Mouse (Mus musculus): ENCODE measurements around the gene Ggn. TPM values are rescaled to one million over a fixed set of nuclear protein-coding genes. Genes with fewer than 3 reads are reported as not detected.
A peak's percentile ranks its signal among the peaks of the same experiment; 100 is the strongest.
"Not testable (repeated sequence)": the region's sequence is repeated elsewhere in the genome, so short reads cannot be mapped to it uniquely, and the experiment has no call there.

Ggn gene
- polyA plus RNA-seq, 1 experiment from 2014 or later: 0.70 TPM

DNA sequence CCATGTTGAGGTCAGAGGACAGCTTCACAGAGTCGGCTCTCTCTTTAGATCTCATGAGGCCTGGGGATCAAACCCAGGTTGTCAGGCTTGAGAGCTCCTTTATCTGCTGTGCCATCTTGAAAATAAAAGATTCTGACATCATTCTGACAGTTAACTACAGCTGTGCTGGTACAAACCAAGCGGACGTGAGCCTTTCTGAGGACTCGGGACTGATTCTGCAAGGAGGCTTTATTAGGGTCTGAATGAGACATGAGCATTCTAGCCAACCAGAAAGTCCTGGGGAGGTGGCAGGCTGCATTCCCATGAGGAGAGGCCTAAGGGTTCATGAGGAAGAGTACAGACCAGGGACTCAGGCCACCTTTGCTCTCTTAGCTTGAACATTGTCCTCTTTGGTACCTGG lies 11.3 kb downstream of the Ggn start:
- H3K27ac ChIP-seq (replicated peaks): peak overlapping the region; percentile 78; the same call in 1 of the 2 replicates
- WGBS: 87% methylated on average over 4 of the region's 4 CpGs
- not testable (repeated sequence) for H3K4me3 ChIP-seq

DNA sequence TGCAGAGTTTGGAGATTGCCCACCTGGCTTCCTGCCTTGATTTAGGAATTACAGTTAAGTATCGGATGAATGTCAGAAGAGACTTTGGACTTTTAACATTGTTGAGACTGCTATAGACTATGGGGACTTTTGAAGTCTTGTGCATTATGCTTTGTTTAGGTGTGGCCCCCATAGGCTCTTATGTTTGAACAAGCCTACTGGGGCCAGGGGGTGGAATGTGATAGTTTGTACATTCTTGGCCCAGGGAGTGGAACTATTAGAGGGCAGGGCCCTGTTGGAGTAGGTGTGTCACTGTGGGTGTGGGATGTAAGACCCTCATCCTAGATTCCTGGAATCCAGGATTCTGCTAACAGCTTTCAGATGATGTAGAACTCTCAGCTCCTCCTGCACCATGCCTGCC lies 24.2 kb downstream of the Ggn start:
- not testable (repeated sequence) for H3K9me3 ChIP-seq; H3K9ac ChIP-seq; H3K4me3 ChIP-seq; H3K27me3 ChIP-seq; ATAC-seq (ENCODE audit: low FRiP score, low read depth); H3K4me2 ChIP-seq; H3K27ac ChIP-seq (replicated peaks); H3K4me1 ChIP-seq (replicated peaks); H3K36me3 ChIP-seq
- 94% methylated on average over 1 of the region's 1 CpGs for WGBS

More for the DNA sequence above, 11.3 kb downstream of the Ggn start:
- not testable (repeated sequence) for H3K9ac ChIP-seq; H3K27me3 ChIP-seq; H3K36me3 ChIP-seq; ATAC-seq (ENCODE audit: low FRiP score, low read depth); H3K9me3 ChIP-seq
- Histone ChIP-seq H3K4me2 (peak overlapping the region; percentile 78), H3K4me1 (replicated peaks) (peaks cover 21% of the 10 kb centered on the region)

DNA sequence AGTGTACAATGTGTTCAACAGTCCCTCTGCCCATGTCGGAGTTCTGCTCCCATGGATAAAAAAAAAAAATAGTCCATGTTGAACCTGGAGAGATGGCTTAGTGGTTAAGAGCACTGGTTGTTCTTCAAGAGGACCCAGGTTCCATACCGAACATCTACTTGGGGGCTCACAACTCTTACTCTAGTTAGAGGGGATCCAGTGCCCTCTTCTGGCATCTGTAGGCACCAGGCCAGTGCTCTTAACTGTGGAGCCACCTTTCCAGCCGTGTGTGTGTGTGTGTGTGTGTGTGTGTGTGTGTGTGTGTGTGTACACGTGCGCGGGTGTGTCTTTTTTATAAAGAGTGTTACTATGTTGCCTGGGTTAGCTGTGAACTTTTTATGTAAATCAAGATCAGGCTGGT lies 32.6 kb downstream of the Ggn start:
- Histone ChIP-seq H3K9ac (no peak overlapping the region), H3K4me2 (no peak overlapping the region), H3K4me1 (replicated peaks) (no peaks in the 10 kb centered on the region), H3K4me3 (no peak overlapping the region), H3K27me3 (no peaks in the 10 kb centered on the region), H3K27ac (replicated peaks) (no peak overlapping the region), H3K9me3 (no peaks in the 10 kb centered on the region), H3K36me3 (no peaks in the 10 kb centered on the region)
- no peak for ATAC-seq (ENCODE audit: low FRiP score, low read depth)
- WGBS: 75% methylated on average over 6 of the region's 6 CpGs

DNA sequence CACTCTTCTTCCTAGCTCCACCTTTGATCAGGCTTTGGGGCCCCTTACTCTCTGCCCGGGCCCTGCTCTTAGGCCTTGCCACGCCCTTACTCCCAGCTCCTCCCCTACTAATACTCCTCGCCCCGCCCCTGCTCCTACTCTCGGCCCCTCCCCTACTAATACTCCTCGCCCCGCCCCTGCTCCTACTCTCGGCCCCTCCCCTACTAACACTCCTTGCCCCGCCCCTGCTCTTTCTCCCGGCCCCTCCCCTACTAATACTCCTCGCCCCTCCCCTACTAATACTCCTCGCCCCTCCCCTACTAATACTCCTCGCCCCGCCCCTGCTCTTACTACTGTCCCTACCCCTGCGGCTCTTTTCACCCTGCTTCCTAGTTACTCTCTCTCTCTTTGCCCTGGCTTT lies 41.0 kb downstream of the Ggn start:
- Histone ChIP-seq H3K4me3 (peak overlapping the region; percentile 34), H3K4me1 (replicated peaks) (peaks cover 23% of the 10 kb centered on the region), H3K4me2 (peak overlapping the region; percentile 58)
- not testable (repeated sequence) for ATAC-seq (ENCODE audit: low FRiP score, low read depth); H3K36me3 ChIP-seq; H3K9ac ChIP-seq; H3K27ac ChIP-seq (replicated peaks); H3K9me3 ChIP-seq; H3K27me3 ChIP-seq
- 25% methylated on average over 14 of the region's 15 CpGs for WGBS

DNA sequence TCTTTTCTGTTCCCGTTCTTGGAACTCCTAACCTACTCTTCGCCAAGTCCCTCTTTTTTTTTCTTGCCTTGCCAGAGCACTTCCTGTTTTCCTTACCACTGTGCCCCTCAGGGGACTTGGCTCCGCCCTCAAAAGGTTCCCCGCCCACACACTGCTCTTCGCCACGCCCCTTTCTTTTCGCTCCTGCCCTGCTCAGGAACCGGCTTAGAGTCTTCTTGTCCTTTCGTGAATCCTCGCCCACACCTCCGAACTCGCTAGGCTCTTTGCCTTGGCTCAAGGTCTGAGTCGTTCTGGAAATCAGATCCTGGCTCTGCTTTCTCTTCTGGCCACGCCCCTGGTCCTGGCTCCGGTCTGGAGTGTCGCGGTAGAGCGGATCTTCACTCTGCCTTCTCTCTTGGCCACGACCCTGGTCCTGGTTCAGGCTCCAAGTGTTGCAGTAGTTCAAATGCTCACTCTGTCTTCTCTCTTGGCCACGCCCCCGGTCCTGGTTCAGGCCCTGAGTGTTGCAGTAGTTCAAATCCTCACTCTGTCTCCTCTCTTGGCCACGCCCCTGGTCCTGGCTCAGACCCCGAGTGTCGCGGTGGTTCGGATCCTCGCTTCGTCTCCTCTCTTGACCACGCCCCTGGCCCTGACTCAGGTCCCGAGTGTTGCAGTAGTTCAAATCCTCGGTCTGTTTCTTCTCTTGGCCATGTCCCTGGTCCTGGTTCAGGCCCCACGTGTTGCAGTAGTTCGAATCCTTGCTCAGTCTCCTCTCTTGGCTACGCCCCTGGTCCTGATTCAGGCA lies 41.6 kb downstream of the Ggn start:
- ATAC-seq (ENCODE audit: low FRiP score, low read depth): peak; percentile 62
- WGBS: 6% methylated on average over 34 of the region's 34 CpGs
- H3K9me3 ChIP-seq: no peaks in the 10 kb centered on the region
- H3K27me3 ChIP-seq: peaks cover 10% of the 10 kb centered on the region
- H3K4me1 ChIP-seq (replicated peaks): peaks cover 23% of the 10 kb centered on the region
- H3K27ac ChIP-seq (replicated peaks): no peak overlapping the region
- no peak overlapping the region for H3K9ac ChIP-seq
- H3K4me2 ChIP-seq: peak overlapping the region; percentile 58
- no peaks in the 10 kb centered on the region for H3K36me3 ChIP-seq
- H3K4me3 ChIP-seq: peak overlapping the region; percentile 34

DNA sequence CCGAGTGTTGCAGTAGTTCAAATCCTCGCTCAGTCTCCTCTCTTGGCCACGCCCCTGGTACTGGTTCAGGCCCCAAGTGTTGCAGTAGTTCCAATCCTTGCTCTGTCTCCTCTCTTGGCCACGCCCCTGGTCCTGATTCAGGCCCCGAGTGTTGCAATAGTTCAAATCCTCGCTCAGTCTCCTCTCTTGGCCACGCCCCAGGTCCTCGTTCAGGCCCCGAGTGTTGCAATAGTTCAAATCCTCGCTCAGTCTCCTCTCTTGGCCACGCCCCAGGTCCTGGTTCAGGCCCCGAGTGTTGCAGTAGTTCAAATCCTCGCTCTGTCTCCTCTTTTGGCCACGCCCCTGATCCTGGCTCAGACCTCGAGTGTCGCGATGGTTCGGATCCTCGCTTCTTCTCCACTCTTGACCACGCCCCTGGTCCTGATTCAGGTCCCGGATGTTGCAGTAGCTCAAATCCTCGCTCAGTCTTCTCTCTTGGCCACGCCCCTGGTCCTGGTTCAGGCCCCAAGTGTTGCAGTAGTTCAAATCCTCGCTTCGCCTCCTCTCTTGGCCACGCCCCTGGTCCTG lies 42.3 kb downstream of the Ggn start:
- Histone ChIP-seq H3K4me3 (peak overlapping the region; percentile 34), H3K4me2 (peak overlapping the region; percentile 58), H3K36me3 (no peaks in the 10 kb centered on the region), H3K27me3 (peaks cover 10% of the 10 kb centered on the region), H3K9me3 (no peaks in the 10 kb centered on the region), H3K9ac (no peak overlapping the region), H3K4me1 (replicated peaks) (peaks cover 23% of the 10 kb centered on the region), H3K27ac (replicated peaks) (no peak overlapping the region)
- 15% methylated on average over 26 of the region's 26 CpGs for WGBS
- no peak for ATAC-seq (ENCODE audit: low FRiP score, low read depth)

DNA sequence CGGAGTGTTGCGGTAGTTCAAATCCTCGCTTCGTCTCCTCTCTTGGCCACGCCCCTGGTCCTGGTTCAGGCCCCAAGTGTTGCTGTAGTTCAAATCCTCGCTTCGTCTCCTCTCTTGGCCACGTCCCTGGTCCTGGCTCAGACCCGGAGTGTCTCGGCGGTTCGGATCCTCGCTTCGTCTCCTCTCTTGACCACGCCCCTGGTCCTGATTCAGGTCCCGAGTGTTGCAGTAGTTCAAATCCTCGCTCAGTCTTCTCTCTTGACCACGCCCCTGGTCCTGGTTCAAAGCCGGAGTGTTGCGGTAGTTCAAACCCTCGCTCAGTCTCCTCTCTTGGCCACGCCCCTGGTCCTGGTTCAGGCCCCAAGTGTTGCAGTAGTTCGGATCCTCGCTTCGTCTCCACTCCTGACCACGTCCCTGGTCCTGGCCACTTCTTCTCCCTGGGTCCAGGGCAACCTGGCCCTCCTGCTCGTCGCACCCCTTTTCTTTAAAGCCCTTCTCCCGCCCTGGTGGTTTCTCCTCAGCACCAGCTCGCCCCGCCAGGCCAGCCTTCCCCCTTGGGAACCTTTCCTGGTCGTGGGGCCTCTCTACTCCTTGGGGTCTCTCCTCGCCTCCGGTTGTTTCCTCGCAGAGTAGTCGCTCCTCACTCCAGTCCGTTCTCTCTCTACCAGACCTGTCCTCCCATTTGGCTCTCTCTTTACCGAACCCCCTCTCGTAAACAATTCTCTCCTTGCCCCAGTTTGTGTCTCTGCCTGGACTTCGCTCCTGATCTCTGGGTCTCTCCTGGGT lies 43.0 kb downstream of the Ggn start:
- ATAC-seq (ENCODE audit: low FRiP score, low read depth): 0 out of 2 replicates have a peak, but pooled peaks have one; percentile 3
- H3K27me3 ChIP-seq; H3K9me3 ChIP-seq; H3K27ac ChIP-seq (replicated peaks); H3K36me3 ChIP-seq; H3K9ac ChIP-seq: not testable (repeated sequence)
- Histone ChIP-seq H3K4me1 (replicated peaks) (peaks cover 23% of the 10 kb centered on the region), H3K4me3 (peak overlapping the region; percentile 34), H3K4me2 (peak overlapping the region; percentile 58)
- WGBS: 17% methylated on average over 40 of the region's 40 CpGs

DNA sequence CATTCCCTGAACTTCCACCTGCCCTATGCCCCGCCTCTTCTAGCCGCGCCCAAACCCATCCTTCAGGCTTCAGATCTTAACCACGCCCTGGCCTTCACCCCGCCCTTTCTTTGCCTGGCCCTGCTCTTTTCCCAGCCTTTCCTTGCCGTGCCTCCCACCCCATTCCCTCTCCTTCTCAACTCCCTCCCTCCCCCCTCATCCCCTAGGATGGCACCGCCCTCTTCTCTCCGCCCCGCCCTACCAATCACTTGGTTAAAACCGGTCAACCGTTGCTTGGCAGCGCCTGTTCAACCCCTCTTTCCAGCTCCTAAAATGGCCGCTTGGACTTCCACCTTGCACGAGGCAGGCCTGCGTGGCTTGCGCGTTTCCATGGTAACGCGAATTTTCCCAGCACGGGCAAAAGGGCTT lies 43.7 kb downstream of the Ggn start, which contains the start of gene Catsperg1:
Gene Catsperg1 (minus strand): TSS at position 361 of the 408 bp plus-strand sequence.
- WGBS: 3% methylated on average over 20 of the region's 20 CpGs

DNA sequence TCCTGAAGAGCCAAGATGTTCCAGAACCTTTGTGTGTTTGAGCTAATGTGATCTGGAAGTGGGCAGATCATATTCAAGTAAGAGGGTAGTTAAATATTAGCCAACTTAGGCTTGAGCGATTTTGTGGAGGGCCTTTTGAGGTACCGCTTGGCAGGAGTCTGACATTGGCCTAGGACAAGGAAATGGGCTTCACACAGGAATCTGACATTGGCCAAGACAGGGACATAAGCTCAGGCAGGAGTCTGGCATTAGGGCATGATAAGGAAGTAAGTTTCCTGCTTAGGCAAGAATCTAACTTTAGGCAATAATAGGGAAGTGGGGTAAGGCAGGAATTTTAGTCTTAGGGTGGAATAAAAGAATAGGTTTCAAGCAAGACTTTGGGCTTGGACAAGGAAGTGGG lies 44.2 kb downstream of the Ggn start:
- Histone ChIP-seq H3K9me3 (no peaks in the 10 kb centered on the region), H3K4me3 (0 out of 2 replicates have a peak overlapping the region, but pooled peaks have one; percentile 34), H3K27me3 (peaks cover 10% of the 10 kb centered on the region), H3K36me3 (no peaks in the 10 kb centered on the region), H3K4me2 (peak overlapping the region; percentile 58), H3K4me1 (replicated peaks) (peaks cover 23% of the 10 kb centered on the region), H3K9ac (no peak overlapping the region), H3K27ac (replicated peaks) (no peak overlapping the region)
- no peak for ATAC-seq (ENCODE audit: low FRiP score, low read depth)
- WGBS: 62% methylated on average over 2 of the region's 2 CpGs

More for the DNA sequence above, 43.7 kb downstream of the Ggn start, which contains the start of gene Catsperg1:
- peak; percentile 77 for ATAC-seq (ENCODE audit: low FRiP score, low read depth)
- Histone ChIP-seq H3K4me3 (peak within 1 kb of the TSS; percentile 34), H3K27ac (replicated peaks) (peak within 1 kb of the TSS; percentile 71; the same call in 1 of the 2 replicates), H3K27me3 (peaks cover 10% of the 10 kb centered on the region), H3K9me3 (no peaks in the 10 kb centered on the region), H3K9ac (no peak within 1 kb of the TSS), H3K4me1 (replicated peaks) (peaks cover 23% of the 10 kb centered on the region), H3K36me3 (no peaks in the 10 kb centered on the region), H3K4me2 (peak within 1 kb of the TSS; percentile 58)

DNA sequence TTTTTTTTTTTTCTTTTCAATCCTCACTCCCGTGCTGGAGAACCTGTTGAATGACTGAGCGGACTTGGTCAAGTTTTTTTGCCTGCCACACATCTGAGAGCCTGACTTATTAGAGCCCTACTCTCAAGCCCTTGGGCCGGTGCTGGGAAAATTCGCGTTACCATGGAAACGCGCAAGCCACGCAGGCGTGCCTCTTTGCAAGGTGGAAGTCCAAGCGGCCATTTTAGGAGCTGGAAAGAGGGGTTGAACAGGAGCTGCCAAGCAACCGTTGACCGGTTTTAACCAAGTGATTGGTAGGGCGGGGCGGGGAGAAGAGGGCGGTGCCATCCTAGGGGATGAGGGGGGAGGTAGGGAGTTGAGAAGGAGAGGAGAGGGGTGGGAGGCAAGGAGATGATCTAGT lies 44.8 kb downstream of the Ggn start:
- H3K4me2 ChIP-seq: 0 out of 2 replicates have a peak overlapping the region, but pooled peaks have one; percentile 11
- ATAC-seq (ENCODE audit: low FRiP score, low read depth): no peak
- no peak overlapping the region for H3K9ac ChIP-seq
- no peak overlapping the region for H3K27ac ChIP-seq (replicated peaks)
- no peaks in the 10 kb centered on the region for H3K36me3 ChIP-seq
- H3K9me3 ChIP-seq: no peaks in the 10 kb centered on the region
- 41% methylated on average over 15 of the region's 15 CpGs for WGBS
- no peak overlapping the region for H3K4me3 ChIP-seq
- peaks cover 23% of the 10 kb centered on the region for H3K4me1 ChIP-seq (replicated peaks)
- peaks cover 10% of the 10 kb centered on the region for H3K27me3 ChIP-seq
